Mouse (Mus musculus): ENCODE measurements around the gene Adam33.
"Not testable (repeated sequence)": the region's sequence is repeated elsewhere in the genome, so short reads cannot be mapped to it uniquely, and the experiment has no call there.

The Adam33 gene

GRCm38 (mm10) chr2:131063404-131063864, at the start of gene Adam33:
Gene Adam33, minus strand, starts transcription at chr2:131063814.
- DNase-seq, result no peak

DNA sequence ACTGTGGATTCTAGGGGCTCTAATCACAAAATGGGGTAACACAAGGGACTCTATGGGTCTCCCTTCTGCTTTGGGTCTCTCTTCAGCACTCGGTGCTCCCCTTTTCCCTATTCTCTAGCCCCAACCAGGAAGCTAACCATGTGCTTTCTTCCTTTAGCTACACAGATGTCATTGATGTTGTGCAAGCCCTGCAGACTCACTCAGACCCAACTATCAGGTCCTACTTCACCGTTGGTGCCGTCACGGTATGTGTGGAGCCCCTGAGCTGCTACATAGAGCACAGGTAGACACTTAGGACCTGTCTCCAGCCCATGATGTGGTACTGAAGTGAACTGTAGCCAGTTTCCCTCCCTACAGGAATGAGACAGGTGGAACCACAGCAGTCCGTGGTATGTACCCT, 42.4 kb upstream of the Adam33 start:
- DNase-seq, result no peak

GRCm38 (mm10) chr2:131105061-131105460, 41.4 kb upstream of the Adam33 start:
- not testable (repeated sequence) for DNase-seq

GRCm38 (mm10) chr2:131104021-131104420, 40.4 kb upstream of the Adam33 start:
- DNase-seq, result no peak

GRCm38 (mm10) chr2:131101530-131101929, 37.9 kb upstream of the Adam33 start:
- DNase-seq, result no peak

DNA sequence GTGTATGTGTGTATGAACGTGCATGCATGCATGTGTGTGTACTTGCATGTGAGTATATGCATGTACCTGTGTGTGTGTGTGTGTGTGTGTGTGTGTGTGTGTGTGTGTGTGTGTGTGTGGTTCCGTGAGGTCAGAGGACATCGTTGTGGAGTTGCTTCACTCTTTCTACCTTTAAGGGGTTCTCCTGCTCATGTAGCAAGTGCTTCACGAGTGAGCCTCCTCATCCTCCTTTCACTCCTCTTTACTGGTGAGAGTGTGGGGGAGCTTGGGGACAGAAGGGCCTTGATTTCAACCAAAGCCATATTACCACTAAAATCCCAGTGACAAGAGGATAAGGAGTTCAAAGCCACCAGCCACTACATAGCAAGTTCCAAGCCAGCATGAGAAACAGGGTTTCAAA, 33.5 kb upstream of the Adam33 start:
- DNase-seq, result no peak

DNA sequence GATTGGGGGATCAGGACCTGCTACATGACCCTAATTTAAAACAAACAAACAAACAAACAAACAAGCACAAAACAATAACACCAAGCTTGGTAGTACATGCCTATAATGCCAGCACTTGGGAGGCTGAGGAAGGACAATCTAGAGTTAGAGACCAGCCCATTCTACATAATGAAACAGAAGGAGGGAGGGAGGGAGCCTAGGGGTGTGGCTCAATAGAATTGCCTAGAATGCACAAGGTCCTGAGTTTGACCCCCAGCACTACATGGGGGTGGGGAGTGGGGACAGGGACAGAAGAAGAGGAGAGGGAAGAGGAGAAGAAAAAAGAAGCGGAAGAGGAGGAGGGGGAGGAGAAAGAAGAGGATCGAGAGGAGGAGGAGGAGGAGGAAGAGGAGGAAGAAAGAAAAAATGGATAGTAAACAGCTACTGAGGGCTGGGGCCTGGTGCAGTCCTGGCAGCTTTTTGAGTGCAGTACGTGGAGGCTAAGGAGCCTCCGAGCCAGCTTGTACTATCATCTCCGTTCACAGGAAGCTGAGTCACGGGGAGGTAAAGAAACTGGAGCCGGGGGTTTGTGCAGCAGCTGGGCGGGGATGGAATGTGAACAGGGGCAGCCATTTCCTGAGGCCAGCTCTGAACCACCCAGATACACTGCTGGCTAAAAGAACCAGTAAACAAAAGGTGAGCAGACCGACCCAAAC, 32.6 kb upstream of the Adam33 start:
- peak; percentile 48 for DNase-seq

GRCm38 (mm10) chr2:131094823-131095222, 31.2 kb upstream of the Adam33 start:
- peak; percentile 83 for DNase-seq

GRCm38 (mm10) chr2:131093577-131093976, 30.0 kb upstream of the Adam33 start:
- no peak for DNase-seq

DNA sequence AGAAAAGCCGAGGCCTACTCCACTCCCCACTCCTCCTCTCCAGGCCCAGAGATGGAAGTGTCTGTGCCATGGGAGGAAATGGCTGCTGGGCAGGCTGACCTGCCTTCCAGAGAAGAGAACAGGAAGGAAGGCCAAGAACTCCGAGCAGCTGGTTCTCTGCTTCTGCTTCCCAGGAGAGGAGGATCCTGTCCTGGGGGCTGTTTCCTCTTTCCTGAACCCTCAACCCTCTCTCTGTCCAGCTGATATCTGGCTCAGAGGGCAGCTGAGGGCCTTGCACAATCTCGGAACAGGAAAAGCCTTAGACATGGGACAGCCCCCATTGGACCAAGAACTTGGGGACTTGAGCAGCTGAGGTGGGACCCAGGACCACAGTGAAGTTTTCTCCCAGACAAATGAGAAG, 27.2 kb upstream of the Adam33 start:
- no peak for DNase-seq

GRCm38 (mm10) chr2:131089634-131090033, 26.0 kb upstream of the Adam33 start:
- DNase-seq, result no peak

DNA sequence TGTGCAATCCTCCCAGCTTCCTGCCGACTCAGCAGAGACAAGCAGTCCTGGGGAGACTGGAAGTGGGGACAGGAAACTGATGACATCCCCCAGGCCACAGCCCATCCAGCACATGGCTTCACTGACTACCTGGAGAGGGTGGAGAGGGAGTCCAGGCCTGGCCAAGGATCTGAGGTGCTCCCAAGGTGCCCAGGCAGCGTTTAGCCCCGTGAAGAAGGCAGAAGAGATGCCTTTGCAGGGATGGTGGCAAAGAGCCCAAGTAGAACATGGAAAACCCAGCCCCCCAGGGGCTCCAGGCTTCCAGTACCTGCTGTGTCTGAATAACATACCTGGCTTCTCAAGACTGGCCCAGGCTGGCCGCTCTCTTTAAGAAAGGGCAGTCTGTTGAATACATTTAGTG, 25.0 kb upstream of the Adam33 start:
- DNase-seq, result no peak

DNA sequence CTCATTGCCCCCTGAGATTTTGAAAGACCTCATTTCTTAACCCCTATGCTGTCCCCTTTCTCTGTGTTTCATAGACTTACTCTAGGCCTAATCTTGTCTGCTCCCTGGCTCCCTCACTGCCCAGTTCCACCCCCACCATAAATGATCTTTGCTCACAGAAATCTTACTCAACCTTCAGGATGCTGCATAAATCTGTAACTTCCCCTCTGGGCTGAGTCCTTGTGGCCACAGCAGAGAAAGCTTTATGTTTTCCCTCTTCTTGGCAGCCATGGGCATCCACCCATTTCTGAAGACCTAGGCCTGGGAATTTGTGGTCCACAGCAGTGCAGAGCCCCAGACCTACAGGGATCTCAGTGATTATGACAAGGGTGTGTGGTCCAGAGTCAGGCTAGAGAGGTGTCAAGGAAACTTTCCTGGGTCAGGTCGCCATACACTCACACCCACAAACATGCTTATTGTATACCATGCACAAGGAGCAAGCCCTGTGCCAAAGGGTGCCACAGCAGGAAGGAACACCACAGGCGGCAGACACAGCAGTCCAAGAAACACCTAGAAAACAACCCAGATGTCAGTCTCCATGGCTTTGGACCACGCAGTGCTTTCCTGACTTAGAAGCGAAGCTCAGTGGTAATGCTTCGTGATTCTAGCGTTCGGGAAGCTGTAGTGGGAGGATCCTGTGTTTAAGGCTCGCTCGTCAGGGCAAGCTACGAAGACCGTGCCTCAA, 23.2 kb upstream of the Adam33 start, which contains the start of gene Siglec1:
Gene Siglec1, minus strand, starts transcription at position 99 of the 724 bp plus-strand sequence.
- no peak for DNase-seq

GRCm38 (mm10) chr2:131084206-131084605, 20.6 kb upstream of the Adam33 start:
- DNase-seq, result no peak

GRCm38 (mm10) chr2:131080507-131080906, 16.9 kb upstream of the Adam33 start:
- DNase-seq, result no peak

GRCm38 (mm10) chr2:131072536-131072935, 8.9 kb upstream of the Adam33 start:
- DNase-seq, result no peak

DNA sequence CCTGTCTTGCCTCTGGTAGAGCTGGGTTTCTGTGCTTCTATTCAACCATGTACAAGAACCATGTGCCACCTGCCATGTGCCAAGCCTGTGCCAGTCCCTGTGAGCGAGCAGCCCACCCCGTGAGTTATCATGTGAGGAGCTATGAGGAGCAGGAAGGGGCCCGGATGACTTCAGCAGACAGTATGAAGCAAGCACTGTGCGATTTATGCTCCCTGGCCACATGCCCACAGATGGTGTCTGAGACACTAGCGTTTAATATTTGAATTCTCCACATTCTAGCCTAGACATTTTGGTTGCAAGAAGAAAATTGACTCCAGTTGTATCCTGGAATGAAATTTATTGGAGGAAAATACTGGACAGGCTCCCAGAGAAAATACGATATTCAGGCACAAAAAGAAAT, 3.9 kb upstream of the Adam33 start:
- no peak for DNase-seq

GRCm38 (mm10) chr2:131066342-131066741, 2.7 kb upstream of the Adam33 start:
- DNase-seq, result no peak

DNA sequence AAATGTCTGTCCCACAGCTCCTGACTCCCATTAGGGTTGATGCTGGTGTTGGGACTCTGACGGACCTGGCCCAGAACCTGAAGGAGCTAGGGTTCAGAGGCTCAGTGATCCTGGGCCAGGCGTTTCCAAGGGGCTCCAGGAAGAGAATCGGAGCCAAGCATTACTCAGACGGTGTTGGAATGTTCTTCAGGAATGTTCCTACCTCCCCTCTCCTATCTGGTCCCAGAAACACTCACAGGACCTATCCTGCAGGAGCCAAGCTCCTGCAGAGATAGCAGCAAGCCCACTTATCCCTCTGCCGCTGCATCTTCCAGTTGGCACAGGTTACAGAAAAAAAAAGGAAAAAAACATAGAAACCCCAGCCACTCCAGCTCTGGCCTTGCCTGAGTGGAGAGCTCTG, 2.0 kb downstream of the Adam33 start:
- no peak for DNase-seq

- DNase-seq, result no peak
Observed at GRCm38 (mm10) chr2:131060784-131061183, 2.8 kb downstream of the Adam33 start.

GRCm38 (mm10) chr2:131059781-131060540, 3.7 kb downstream of the Adam33 start:
- DNase-seq, result no peak

DNA sequence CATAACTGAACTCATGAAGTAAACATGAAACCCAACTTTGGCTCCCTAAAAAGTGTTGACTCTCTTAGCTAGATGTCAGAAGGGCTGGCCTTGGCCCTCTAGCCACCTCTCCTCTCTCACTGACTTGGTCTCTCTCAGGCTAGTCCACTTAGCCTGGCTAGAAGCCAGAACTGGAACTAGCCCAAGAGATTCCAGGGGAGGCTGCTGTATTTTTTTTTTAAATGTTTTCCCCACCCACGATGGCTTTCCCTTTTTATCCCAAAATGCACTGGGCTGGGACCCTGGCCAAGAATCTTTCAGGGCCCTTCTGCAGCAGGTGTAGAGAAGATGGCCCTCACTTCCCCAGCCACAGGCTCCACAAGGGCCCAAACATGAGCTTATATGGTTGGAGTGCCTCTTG, 4.2 kb downstream of the Adam33 start:
- peak; percentile 41 for DNase-seq

- no peak for DNase-seq
Observed at GRCm38 (mm10) chr2:131058672-131059071, 4.9 kb downstream of the Adam33 start.

GRCm38 (mm10) chr2:131056191-131056590, 7.4 kb downstream of the Adam33 start:
- no peak for DNase-seq
